Mouse (Mus musculus) midbrain, embryonic 11.5 days (tissue): ENCODE measurements around the gene Stim2. TPM values are rescaled to one million over a fixed set of nuclear protein-coding genes. Genes with fewer than 3 reads are reported as not detected.

Experiments
- ATAC-seq: fragments of 200-750 bp; cut with Nextera tagmentation; 2 replicates; pipeline ENCODE4 v1.8.0; 2017; ENCODE audit warnings: moderate TSS enrichment, moderate library complexity; ENCODE audit not compliant: low FRiP score
- DNase-seq: peaks from one replicate; pipeline ENCODE4 v3.0.0; 2015; ENCODE audit warnings: low spot score; ENCODE audit errors: missing footprints
- H3K27ac ChIP-seq: fragments of 300-500 bp; sonication (generic); 2 replicates; pipeline ENCODE4 v1.5.1; 2014; ENCODE audit warnings: low read depth, low read length
- H3K27me3 ChIP-seq: fragments of 300-500 bp; sonication (generic); 2 replicates; pipeline ENCODE4 v1.6.1; 2014; ENCODE audit warnings: mild to moderate bottlenecking, low read length, moderate library complexity, mixed read lengths; ENCODE audit not compliant: control insufficient read depth, insufficient read depth
- H3K36me3 ChIP-seq: fragments of 300-500 bp; sonication (generic); 2 replicates; pipeline ENCODE4 v1.6.1; 2014; ENCODE audit warnings: mild to moderate bottlenecking, low read length, moderate library complexity, mixed read lengths; ENCODE audit not compliant: control insufficient read depth, insufficient read depth
- H3K4me1 ChIP-seq: fragments of 300-500 bp; sonication (generic); 2 replicates; pipeline ENCODE4 v1.6.1; 2014; ENCODE audit warnings: low read length; ENCODE audit not compliant: control insufficient read depth, insufficient read depth
- H3K4me2 ChIP-seq: fragments of 300-500 bp; sonication (generic); 2 replicates; pipeline ENCODE4 v1.6.1; 2014; ENCODE audit warnings: mild to moderate bottlenecking, moderate library complexity
- H3K4me3 ChIP-seq: fragments of 300-500 bp; sonication (generic); 2 replicates; pipeline ENCODE4 v1.5.1; 2014; ENCODE audit warnings: low read depth, low read length
- H3K9ac ChIP-seq: fragments of 300-500 bp; sonication (generic); 2 replicates; pipeline ENCODE4 v1.6.1; 2014; ENCODE audit warnings: low read length
- H3K9me3 ChIP-seq: fragments of 300-500 bp; sonication (generic); 2 replicates; pipeline ENCODE4 v1.6.1; 2016; ENCODE audit warnings: low read length; ENCODE audit not compliant: control insufficient read depth
- WGBS: fragments of 180-500 bp; shearing (Covaris S2); extraction: QIAGEN DNeasy Blood & Tissue Kit; methylation state at CpG from one replicate; pipeline ENCODE4 v1.1.7; 2014; 5-methylcytosine and 5-hydroxymethylcytosine counted together
- polyA plus RNA-seq: library from polyadenylated mRNA; unstranded; fragments of >200 nt; fragmentation: Nextera tagmentation; extraction: Ambion mirVana; gene quantifications from 2 replicates; pipeline ENCODE4 v1.2.1, GENCODE M21; 2014

The Stim2 gene
- polyA plus RNA-seq, 1 experiment from 2014 or later = 23.1 TPM

DNA sequence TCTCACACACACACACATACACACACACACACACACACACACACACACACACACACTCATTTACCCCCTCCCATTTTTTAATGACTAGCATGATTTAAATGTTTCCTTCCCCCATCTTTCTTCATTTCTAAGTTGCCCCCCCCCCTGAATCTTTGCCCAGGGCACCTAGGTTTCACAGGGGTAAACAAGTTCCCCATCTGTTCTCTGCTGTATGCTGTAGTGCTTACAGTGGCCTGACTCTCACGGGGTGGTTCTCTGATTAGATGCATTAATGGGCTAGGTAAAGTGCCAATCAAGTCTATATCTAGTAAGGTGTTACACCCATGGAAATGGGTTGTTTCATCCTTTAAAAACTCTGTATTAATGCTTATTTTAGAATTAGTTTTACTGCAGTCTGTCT, 103.7 kb downstream of the Stim2 start:
- no peak overlapping the region for H3K9ac ChIP-seq
- no peak overlapping the region for H3K4me2 ChIP-seq
- ATAC-seq (no peak), DNase-seq (no peak)
- H3K27me3 ChIP-seq = no peaks in the 10 kb centered on the region
- H3K27ac ChIP-seq = no peak overlapping the region
- no peaks in the 10 kb centered on the region for H3K9me3 ChIP-seq
- peaks cover 7% of the 10 kb centered on the region for H3K4me1 ChIP-seq
- no peak overlapping the region for H3K4me3 ChIP-seq
- no peaks in the 10 kb centered on the region for H3K36me3 ChIP-seq
- WGBS = 72% methylated on average over 1 of the region's 1 CpGs

GRCm38 (mm10) chr5:54106669-54107068, 108.4 kb downstream of the Stim2 start:
- no peak for ATAC-seq
- H3K9ac ChIP-seq = no peak overlapping the region
- no peaks in the 10 kb centered on the region for H3K36me3 ChIP-seq
- H3K4me3 ChIP-seq = no peak overlapping the region
- WGBS = 90% methylated on average over 4 of the region's 4 CpGs
- H3K27me3 ChIP-seq = no peaks in the 10 kb centered on the region
- no peak for DNase-seq
- H3K9me3 ChIP-seq = no peaks in the 10 kb centered on the region
- H3K27ac ChIP-seq = no peak overlapping the region
- no peak overlapping the region for H3K4me2 ChIP-seq
- no peaks in the 10 kb centered on the region for H3K4me1 ChIP-seq

DNA sequence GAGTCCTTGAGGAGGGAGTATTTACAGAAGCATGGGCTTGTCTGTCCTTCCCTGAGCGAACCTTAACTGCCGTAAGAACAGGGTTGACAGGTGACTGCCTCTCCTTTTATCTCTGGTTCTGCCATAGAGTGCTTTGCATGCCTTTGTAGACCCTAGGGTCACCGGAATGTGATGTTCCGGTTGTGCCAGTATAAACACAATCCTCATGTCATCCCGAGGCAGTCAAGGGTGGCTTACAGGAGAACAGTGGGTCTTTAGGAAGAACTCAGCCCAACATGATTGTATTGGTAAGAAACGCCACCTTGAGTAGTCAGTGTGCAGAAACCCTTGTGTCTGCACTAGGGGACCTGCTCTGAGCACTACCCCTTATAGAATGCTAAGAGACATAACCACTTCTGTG, 108.8 kb downstream of the Stim2 start:
- H3K9ac ChIP-seq = no peak overlapping the region

DNA sequence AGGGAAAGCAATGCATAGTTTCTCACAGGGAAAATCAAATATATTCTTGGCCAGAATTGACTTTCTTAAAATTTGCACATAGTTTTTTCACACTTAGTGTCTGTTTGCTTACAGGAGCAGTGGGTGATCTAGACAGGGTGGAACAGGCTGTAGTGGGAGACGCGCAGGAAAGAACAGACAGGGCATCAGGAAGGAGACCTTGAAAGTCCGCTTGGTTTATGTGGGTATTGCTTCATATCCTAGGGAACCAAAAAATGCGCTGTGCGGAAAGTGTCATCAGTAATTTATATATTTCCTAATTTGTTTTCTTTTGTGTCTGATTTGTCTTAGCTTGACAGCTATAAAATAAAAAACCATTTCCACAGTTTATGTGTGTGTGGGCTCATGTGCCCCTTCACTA, 110.8 kb downstream of the Stim2 start:
- Histone ChIP-seq H3K4me1 (no peaks in the 10 kb centered on the region), H3K36me3 (no peaks in the 10 kb centered on the region), H3K9ac (no peak overlapping the region), H3K9me3 (no peaks in the 10 kb centered on the region), H3K4me3 (no peak overlapping the region), H3K27ac (no peak overlapping the region), H3K4me2 (no peak overlapping the region), H3K27me3 (no peaks in the 10 kb centered on the region)
- DNase-seq (no peak), ATAC-seq (no peak)
- 94% methylated on average over 5 of the region's 5 CpGs for WGBS

More for the DNA sequence above, 108.8 kb downstream of the Stim2 start:
- Histone ChIP-seq H3K4me2 (no peak overlapping the region), H3K4me1 (no peaks in the 10 kb centered on the region), H3K4me3 (no peak overlapping the region), H3K36me3 (no peaks in the 10 kb centered on the region), H3K27ac (no peak overlapping the region), H3K27me3 (no peaks in the 10 kb centered on the region), H3K9me3 (no peaks in the 10 kb centered on the region)
- DNase-seq (no peak), ATAC-seq (no peak)
- WGBS = 78% methylated on average over 6 of the region's 6 CpGs

GRCm38 (mm10) chr5:54110789-54111188, 112.5 kb downstream of the Stim2 start:
- Histone ChIP-seq H3K4me1 (no peaks in the 10 kb centered on the region), H3K9ac (no peak overlapping the region), H3K4me2 (no peak overlapping the region), H3K4me3 (no peak overlapping the region), H3K27me3 (no peaks in the 10 kb centered on the region), H3K9me3 (no peaks in the 10 kb centered on the region), H3K27ac (no peak overlapping the region), H3K36me3 (no peaks in the 10 kb centered on the region)
- WGBS = 95% methylated on average over 11 of the region's 11 CpGs
- no peak for ATAC-seq
- DNase-seq = no peak

GRCm38 (mm10) chr5:54113284-54113683, 115.0 kb downstream of the Stim2 start:
- no peak overlapping the region for H3K4me3 ChIP-seq
- WGBS = 27% methylated on average over 3 of the region's 3 CpGs
- no peak for ATAC-seq
- no peaks in the 10 kb centered on the region for H3K4me1 ChIP-seq
- H3K9me3 ChIP-seq = no peaks in the 10 kb centered on the region
- H3K4me2 ChIP-seq = no peak overlapping the region
- no peak overlapping the region for H3K9ac ChIP-seq
- no peak overlapping the region for H3K27ac ChIP-seq
- no peaks in the 10 kb centered on the region for H3K36me3 ChIP-seq
- DNase-seq = no peak
- no peaks in the 10 kb centered on the region for H3K27me3 ChIP-seq

GRCm38 (mm10) chr5:54116538-54116937, 118.2 kb downstream of the Stim2 start:
- H3K27ac ChIP-seq = no peak overlapping the region
- H3K9me3 ChIP-seq = no peaks in the 10 kb centered on the region
- no peak overlapping the region for H3K4me3 ChIP-seq
- H3K4me1 ChIP-seq = no peaks in the 10 kb centered on the region
- H3K27me3 ChIP-seq = no peaks in the 10 kb centered on the region
- H3K4me2 ChIP-seq = no peak overlapping the region
- no peaks in the 10 kb centered on the region for H3K36me3 ChIP-seq
- 91% methylated on average over 10 of the region's 10 CpGs for WGBS
- ATAC-seq = no peak; the same call in 1 of the 2 replicates
- DNase-seq = no peak
- H3K9ac ChIP-seq = no peak overlapping the region

DNA sequence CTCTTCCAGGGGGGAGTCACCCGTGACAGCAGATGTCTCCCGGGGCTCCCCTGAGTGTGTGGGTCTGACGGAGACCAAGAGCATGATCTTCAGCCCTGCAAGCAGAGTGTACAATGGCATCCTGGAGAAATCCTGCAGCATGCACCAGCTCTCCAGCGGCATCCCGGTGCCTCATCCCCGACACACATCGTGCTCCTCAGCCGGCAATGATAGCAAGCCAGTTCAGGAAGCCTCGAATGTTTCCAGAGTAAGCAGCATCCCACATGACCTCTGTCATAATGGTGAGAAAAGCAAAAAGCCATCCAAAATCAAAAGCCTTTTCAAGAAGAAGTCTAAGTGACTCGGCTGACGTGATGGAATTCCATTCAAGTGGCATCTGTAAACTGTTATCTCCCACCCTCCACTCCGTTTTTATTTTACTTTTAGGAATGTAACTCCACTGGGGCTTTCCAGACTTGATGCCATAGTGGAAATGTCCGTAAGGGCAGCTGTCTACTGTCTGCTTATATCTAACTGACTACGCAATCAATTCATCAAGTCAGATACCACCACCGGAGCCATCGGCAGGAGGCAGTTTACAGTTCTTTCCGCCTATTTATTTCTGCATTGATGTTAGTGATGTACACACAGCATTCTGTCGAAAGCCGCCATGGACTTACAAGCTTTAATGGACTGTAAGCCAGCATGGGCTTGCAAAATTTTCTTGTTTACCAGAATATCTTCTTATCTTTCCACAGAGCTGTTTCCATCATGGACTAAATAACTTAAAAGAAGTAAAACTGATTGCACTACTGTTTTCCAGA, 120.3 kb downstream of the Stim2 start:
- Histone ChIP-seq H3K9me3 (no peaks in the 10 kb centered on the region), H3K36me3 (no peaks in the 10 kb centered on the region), H3K27me3 (no peaks in the 10 kb centered on the region), H3K4me1 (no peaks in the 10 kb centered on the region), H3K27ac (no peak overlapping the region), H3K9ac (no peak overlapping the region), H3K4me2 (no peak overlapping the region), H3K4me3 (no peak overlapping the region)
- ATAC-seq (no peak), DNase-seq (no peak)
- 91% methylated on average over 19 of the region's 19 CpGs for WGBS

DNA sequence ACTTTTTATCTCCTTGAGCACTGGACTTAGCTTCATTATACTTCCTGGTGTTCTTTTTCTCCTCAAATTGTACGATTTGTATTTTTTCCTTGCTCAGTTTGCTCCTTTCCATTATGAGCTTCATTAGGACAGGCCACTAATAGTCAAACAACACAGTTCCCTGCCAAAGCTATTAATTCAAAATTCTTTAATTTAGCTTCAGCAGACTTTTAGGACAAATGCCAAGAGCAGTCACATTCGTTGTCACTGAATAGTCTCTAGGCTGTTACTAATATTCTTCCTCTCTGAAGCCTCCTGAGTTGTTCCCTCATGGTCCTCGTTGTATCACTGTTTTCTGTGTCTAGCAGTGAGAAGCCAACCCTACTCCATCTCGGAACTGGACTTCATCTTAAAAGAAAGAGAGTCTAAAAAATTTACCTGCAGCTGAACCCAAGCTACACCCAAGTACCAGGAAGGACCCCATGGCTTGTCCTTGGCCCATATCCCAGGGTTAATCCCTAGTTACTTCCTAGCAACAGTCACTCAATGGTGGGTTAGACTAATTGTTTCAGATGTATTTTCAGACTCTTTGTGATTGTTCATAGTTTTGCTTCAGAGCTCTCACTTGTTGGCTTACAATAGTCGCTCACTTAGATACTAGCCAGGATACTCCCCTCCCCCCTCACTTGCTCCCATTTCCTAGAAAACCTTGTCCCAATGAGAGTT, 149.9 kb downstream of the Stim2 start:
- H3K4me3 ChIP-seq = no peak overlapping the region
- H3K36me3 ChIP-seq = no peaks in the 10 kb centered on the region
- ATAC-seq (no peak), DNase-seq (no peak)
- H3K27ac ChIP-seq = no peak overlapping the region
- H3K4me2 ChIP-seq = no peak overlapping the region
- H3K27me3 ChIP-seq = no peaks in the 10 kb centered on the region
- no peaks in the 10 kb centered on the region for H3K9me3 ChIP-seq
- 78% methylated on average over 5 of the region's 5 CpGs for WGBS
- H3K9ac ChIP-seq = no peak overlapping the region
- H3K4me1 ChIP-seq = no peaks in the 10 kb centered on the region
